Mouse (Mus musculus) naive thymus-derived CD4-positive, alpha-beta T cell, adult 2 months (primary cell): ENCODE measurements around the gene Chka.

ENCODE experiments used
- DNase-seq: peaks from one replicate; pipeline ENCODE4 v3.0.0-alpha.2; 2011; ENCODE audit warnings: low read depth

Chka gene

GRCm38 (mm10) chr19:3916727-3917126 lies 65.2 kb downstream of the Chka start:
- no peak for DNase-seq

GRCm38 (mm10) chr19:3919928-3920327 lies 68.4 kb downstream of the Chka start:
- no peak for DNase-seq

- no peak for DNase-seq
Observed at GRCm38 (mm10) chr19:3922661-3923371, 71.2 kb downstream of the Chka start.

- no peak for DNase-seq
Observed at GRCm38 (mm10) chr19:3923586-3923985, 72.0 kb downstream of the Chka start.

GRCm38 (mm10) chr19:3924190-3924589 lies 72.6 kb downstream of the Chka start:
- DNase-seq = no peak

GRCm38 (mm10) chr19:3924868-3925267 lies 73.3 kb downstream of the Chka start:
- no peak for DNase-seq

- no peak for DNase-seq
Observed at GRCm38 (mm10) chr19:3925859-3926258, 74.3 kb downstream of the Chka start.

- DNase-seq = no peak
Observed at GRCm38 (mm10) chr19:3926279-3926678, 74.7 kb downstream of the Chka start.

GRCm38 (mm10) chr19:3926685-3927084 lies 75.1 kb downstream of the Chka start:
- DNase-seq = no peak

- no peak for DNase-seq
Observed at GRCm38 (mm10) chr19:3927989-3928388, 76.4 kb downstream of the Chka start.

GRCm38 (mm10) chr19:3928779-3929178 lies 77.2 kb downstream of the Chka start:
- DNase-seq = no peak

- DNase-seq = no peak
Observed at GRCm38 (mm10) chr19:3929211-3929941, 77.8 kb downstream of the Chka start, which contains the start of gene Aldh3b1. Gene Aldh3b1, minus strand, starts transcription at chr19:3929808.

GRCm38 (mm10) chr19:3930262-3931057 lies 78.9 kb downstream of the Chka start:
- DNase-seq = no peak

GRCm38 (mm10) chr19:3931716-3932115 lies 80.1 kb downstream of the Chka start:
- DNase-seq = no peak

- peak; percentile 64 for DNase-seq
Observed at GRCm38 (mm10) chr19:3935032-3935895, 83.7 kb downstream of the Chka start, which contains the start of gene Unc93b1. Gene Unc93b1, plus strand, starts transcription at chr19:3935186.

GRCm38 (mm10) chr19:3935896-3936850 lies 84.6 kb downstream of the Chka start:
- DNase-seq = peak; percentile 69

GRCm38 (mm10) chr19:3942315-3942714 lies 90.7 kb downstream of the Chka start:
- no peak for DNase-seq

- peak; percentile 78 for DNase-seq
Observed at GRCm38 (mm10) chr19:3942986-3943735, 91.6 kb downstream of the Chka start.
